Mouse (Mus musculus) intestine, postnatal 0 days (tissue): ENCODE measurements around the gene Syt16. TPM values are rescaled to one million over a fixed set of nuclear protein-coding genes. Genes with fewer than 3 reads are reported as not detected.

Experiments
- ATAC-seq: fragments of 200-750 bp; cut with Nextera tagmentation; 2 replicates; pipeline ENCODE4 v1.8.0; 2017; ENCODE audit warnings: mild to moderate bottlenecking, moderate TSS enrichment, moderate library complexity
- H3K27ac ChIP-seq: fragments of 300-500 bp; sonication (generic); 2 replicates; pipeline ENCODE4 v1.5.1; 2014; ENCODE audit warnings: mild to moderate bottlenecking, low read depth, low read length, moderate library complexity
- H3K27me3 ChIP-seq: fragments of 300-500 bp; sonication (generic); replicated peaks from 2 replicates; pipeline ENCODE4 v1.6.1; 2014; ENCODE audit warnings: low read length, mixed read lengths; ENCODE audit not compliant: control insufficient read depth, insufficient read depth
- H3K36me3 ChIP-seq: fragments of 300-500 bp; sonication (generic); 2 replicates; pipeline ENCODE4 v1.6.1; 2014; ENCODE audit warnings: mild to moderate bottlenecking, moderate library complexity; ENCODE audit not compliant: control insufficient read depth, insufficient read depth
- H3K4me1 ChIP-seq: fragments of 300-500 bp; sonication (generic); replicated peaks from 2 replicates; pipeline ENCODE4 v1.6.1; 2014; ENCODE audit warnings: antibody characterized with exemption, low read length, mixed read lengths; ENCODE audit not compliant: control insufficient read depth, insufficient read depth
- H3K4me2 ChIP-seq: fragments of 300-500 bp; sonication (generic); replicated peaks from 2 replicates; pipeline ENCODE4 v1.6.1; 2014; ENCODE audit warnings: low read depth, mild to moderate bottlenecking, moderate library complexity
- H3K4me3 ChIP-seq: fragments of 300-500 bp; sonication (generic); 2 replicates; pipeline ENCODE4 v1.5.1; 2014; ENCODE audit warnings: low read depth, low read length
- H3K9ac ChIP-seq: fragments of 300-500 bp; sonication (generic); 2 replicates; pipeline ENCODE4 v1.6.1; 2014; ENCODE audit warnings: mild to moderate bottlenecking, low read depth, low read length
- H3K9me3 ChIP-seq: fragments of 300-500 bp; sonication (generic); 2 replicates; pipeline ENCODE4 v1.6.1; 2016; ENCODE audit warnings: mixed run types; ENCODE audit not compliant: control insufficient read depth
- CTCF ChIP-seq: sonication (generic); IDR thresholded peaks from 2 replicates; pipeline ENCODE4 v1.5.1; 2016; ENCODE audit warnings: low read depth, mild to moderate bottlenecking, control low read depth, antibody characterized with exemption, moderate library complexity
- WGBS: fragments of 180-500 bp; shearing (Covaris S2); extraction: QIAGEN DNeasy Blood & Tissue Kit; methylation state at CpG from one replicate; pipeline ENCODE4 v1.1.7; 2014; 5-methylcytosine and 5-hydroxymethylcytosine counted together
- polyA plus RNA-seq: library from polyadenylated mRNA; unstranded; fragments of >200 nt; fragmentation: Nextera tagmentation; extraction: Ambion mirVana; gene quantifications from 2 replicates; pipeline ENCODE4 v1.2.1, GENCODE M21; 2015

The Syt16 gene
- polyA plus RNA-seq, 1 experiment from 2014 or later, result 1.2 TPM

DNA sequence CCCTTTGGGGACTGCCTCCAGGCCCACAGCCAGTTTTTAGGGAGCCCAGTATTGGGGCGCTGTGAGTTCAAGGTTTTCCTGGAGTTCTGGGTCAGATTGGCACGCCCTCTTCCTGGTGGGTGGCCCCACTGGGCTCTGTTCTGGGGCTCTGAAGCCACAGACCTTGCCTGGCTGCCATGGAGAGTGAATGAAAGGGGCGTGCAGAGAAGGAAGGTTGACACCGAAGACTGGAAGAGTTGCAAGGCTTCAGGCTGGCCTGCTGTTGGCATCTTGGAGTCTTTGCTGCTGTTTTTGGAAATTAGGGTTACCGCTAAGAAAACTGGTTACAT, 631 bp downstream of the Syt16 start:
- ATAC-seq, result no peak
- no peaks in the 10 kb centered on the region for H3K36me3 ChIP-seq
- 53% methylated on average over 5 of the region's 5 CpGs for WGBS

DNA sequence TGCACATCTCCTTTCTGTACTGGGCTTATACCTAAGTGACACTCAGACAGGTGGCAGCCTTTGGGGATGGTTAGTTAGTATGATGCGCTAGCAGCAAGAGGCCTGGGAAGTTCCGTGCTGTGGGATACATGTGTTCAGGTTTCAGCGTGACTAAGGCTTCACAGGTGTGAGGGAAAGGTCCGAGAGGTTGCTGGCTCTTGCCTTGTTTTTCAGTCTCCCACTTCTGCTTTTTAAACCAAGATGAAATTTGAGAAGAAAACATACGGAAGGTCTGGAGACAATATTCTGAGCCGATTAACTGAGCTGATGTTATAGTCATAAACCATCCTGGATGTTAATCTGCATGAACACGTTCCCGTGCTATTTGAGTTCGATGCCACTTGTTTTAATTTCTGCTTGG, 5.0 kb downstream of the Syt16 start:
- no peak overlapping the region for H3K9ac ChIP-seq
- no peak overlapping the region for H3K4me3 ChIP-seq
- H3K4me1 ChIP-seq, result no peaks in the 10 kb centered on the region
- peaks cover 16% of the 10 kb centered on the region for H3K27me3 ChIP-seq
- no peak for ATAC-seq
- no peaks in the 10 kb centered on the region for H3K36me3 ChIP-seq
- 89% methylated on average over 9 of the region's 9 CpGs for WGBS
- TF ChIP-seq CTCF, result no peak
- no peaks in the 10 kb centered on the region for H3K9me3 ChIP-seq
- no peak overlapping the region for H3K27ac ChIP-seq
- no peak overlapping the region for H3K4me2 ChIP-seq

More for the DNA sequence above, 631 bp downstream of the Syt16 start:
- H3K27ac ChIP-seq, result no peak overlapping the region
- H3K4me2 ChIP-seq, result peak overlapping the region; percentile 74
- no peaks in the 10 kb centered on the region for H3K4me1 ChIP-seq
- H3K9me3 ChIP-seq, result no peaks in the 10 kb centered on the region
- H3K27me3 ChIP-seq, result peaks cover 28% of the 10 kb centered on the region
- H3K4me3 ChIP-seq, result peak overlapping the region; percentile 47
- TF ChIP-seq CTCF, result no peak
- H3K9ac ChIP-seq, result no peak overlapping the region

DNA sequence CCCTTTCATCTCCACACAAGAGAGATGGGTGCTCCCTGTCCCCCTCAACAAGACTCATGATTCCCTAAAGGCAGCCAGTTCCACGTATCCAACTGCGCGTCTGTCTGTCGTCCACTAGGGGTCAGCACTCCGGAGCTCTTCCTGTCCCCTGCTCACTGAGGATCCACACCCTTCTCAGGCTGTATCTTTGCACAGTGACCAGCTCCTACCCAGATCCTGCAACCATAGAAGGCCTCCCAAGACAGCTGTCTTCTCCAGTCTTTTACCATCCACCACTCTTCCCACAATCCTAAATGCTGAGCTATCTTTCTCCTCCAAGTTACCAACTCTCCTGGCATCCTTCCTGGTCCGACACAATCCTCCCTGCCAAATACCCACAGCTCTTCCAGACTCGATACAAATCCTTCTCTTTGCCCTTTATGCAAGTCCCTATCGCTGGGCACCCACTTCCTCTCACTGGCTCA, 12.0 kb downstream of the Syt16 start:
- Histone ChIP-seq H3K27me3 (no peaks in the 10 kb centered on the region), H3K4me2 (no peak overlapping the region), H3K27ac (no peak overlapping the region), H3K9me3 (no peaks in the 10 kb centered on the region), H3K4me1 (no peaks in the 10 kb centered on the region), H3K9ac (no peak overlapping the region), H3K36me3 (no peaks in the 10 kb centered on the region), H3K4me3 (no peak overlapping the region)
- WGBS, result 24% methylated on average over 8 of the region's 8 CpGs
- peak; percentile 90 for TF ChIP-seq CTCF
- 0 out of 2 replicates have a peak, but pooled peaks have one; percentile 16 for ATAC-seq

DNA sequence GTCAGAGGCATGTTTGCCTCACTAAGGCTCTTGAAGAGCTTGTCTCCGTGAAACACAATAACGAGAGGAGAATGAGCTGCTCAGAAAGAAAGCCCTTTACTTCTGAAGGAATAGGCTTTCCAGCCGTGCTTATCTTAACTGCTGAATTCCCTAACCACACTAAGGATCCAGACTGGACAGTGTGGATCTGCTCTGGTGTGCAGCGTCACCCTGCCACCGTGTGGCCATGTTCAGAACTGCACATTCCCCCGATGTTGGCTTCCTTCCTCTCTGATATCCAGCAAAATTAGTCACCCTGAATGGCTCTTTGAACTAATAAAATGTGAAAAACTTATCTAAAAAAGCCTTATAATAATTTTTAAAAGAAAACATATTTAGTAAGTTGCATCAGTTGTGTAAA, 16.3 kb downstream of the Syt16 start:
- H3K9ac ChIP-seq, result no peak overlapping the region
- H3K27me3 ChIP-seq, result no peaks in the 10 kb centered on the region
- no peaks in the 10 kb centered on the region for H3K36me3 ChIP-seq
- H3K4me1 ChIP-seq, result no peaks in the 10 kb centered on the region
- TF ChIP-seq CTCF, result peak; percentile 96
- H3K27ac ChIP-seq, result no peak overlapping the region
- no peak overlapping the region for H3K4me3 ChIP-seq
- H3K9me3 ChIP-seq, result no peaks in the 10 kb centered on the region
- ATAC-seq, result no peak
- peak overlapping the region; percentile 27; the same call in 1 of the 2 replicates for H3K4me2 ChIP-seq
- WGBS, result 1% methylated on average over 6 of the region's 6 CpGs

DNA sequence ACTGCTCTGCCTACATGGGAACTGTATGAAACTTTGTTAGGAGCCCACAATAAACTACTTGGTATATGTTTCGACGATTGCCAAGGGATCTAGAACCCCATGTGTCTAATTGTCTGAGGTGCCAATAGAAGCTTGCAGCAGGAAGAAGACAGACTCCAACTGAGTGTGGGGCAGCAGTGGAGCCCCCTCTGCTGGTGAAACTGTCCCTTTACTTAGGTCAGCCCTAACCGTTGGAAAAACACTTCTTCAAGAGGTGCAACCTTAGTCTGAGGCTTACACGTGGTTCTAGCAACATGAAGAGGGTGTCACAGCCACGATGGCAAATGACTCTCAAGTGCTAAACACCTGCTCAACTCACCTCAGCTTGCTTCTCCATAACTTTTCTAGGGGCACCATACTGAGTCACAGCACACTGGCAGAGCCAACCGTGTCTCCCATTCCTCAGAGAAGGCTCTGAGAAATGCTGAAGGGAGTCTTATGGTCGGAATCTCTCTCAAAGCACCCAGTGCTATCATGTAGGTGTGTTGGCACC, 17.3 kb downstream of the Syt16 start:
- WGBS, result 54% methylated on average over 7 of the region's 7 CpGs
- Histone ChIP-seq H3K9me3 (no peaks in the 10 kb centered on the region), H3K36me3 (no peaks in the 10 kb centered on the region), H3K4me3 (no peak overlapping the region), H3K4me2 (no peak overlapping the region), H3K27me3 (no peaks in the 10 kb centered on the region), H3K4me1 (no peaks in the 10 kb centered on the region), H3K27ac (no peak overlapping the region), H3K9ac (no peak overlapping the region)
- ATAC-seq, result no peak
- TF ChIP-seq CTCF, result peak; percentile 63

DNA sequence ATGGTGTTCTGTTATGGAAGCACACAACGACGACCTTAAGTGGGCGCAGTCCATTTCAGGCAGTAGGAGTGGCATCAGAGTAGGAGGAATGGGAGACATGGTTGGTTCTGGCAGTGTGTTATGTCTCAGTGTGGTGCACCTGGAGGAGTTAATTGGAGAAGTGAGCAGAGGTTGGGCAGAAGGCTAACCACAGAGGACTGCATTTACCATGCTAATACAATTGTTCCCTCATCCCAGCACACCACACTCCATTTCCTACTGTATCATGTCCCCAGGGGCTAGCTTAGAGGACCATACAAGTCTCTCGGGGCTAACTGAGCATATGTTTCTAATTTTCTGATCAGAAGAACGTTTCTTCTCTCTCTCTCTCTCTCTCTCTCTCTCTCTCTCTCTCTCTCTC, 18.0 kb downstream of the Syt16 start:
- H3K27me3 ChIP-seq, result no peaks in the 10 kb centered on the region
- H3K4me3 ChIP-seq, result no peak overlapping the region
- TF ChIP-seq CTCF, result no peak
- ATAC-seq, result no peak
- H3K27ac ChIP-seq, result no peak overlapping the region
- no peak overlapping the region for H3K9ac ChIP-seq
- H3K9me3 ChIP-seq, result no peaks in the 10 kb centered on the region
- H3K36me3 ChIP-seq, result no peaks in the 10 kb centered on the region
- H3K4me2 ChIP-seq, result no peak overlapping the region
- no peaks in the 10 kb centered on the region for H3K4me1 ChIP-seq
- WGBS, result 75% methylated on average over 5 of the region's 5 CpGs

DNA sequence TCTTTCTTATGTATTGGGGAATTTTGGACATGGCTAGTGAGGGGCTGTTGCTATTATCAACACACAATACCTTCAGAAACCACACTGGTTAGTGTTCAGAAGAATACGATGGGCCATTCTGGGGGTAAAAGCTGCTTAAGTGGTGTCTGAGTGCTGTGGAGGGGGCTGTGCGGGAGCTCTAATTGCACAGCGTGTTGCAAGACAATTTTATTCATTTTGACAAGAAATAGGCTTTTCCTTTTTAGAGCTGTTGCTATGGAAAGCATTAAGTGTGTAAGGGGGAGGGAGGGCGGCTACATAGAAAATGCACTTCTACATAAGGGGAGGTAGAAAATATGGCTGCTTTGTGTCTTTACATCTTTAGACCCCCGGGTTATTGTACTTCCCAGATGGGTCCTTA, 25.8 kb downstream of the Syt16 start:
- no peak for TF ChIP-seq CTCF
- no peak overlapping the region for H3K4me2 ChIP-seq
- H3K27ac ChIP-seq, result no peak overlapping the region
- ATAC-seq, result no peak
- H3K9me3 ChIP-seq, result no peaks in the 10 kb centered on the region
- H3K9ac ChIP-seq, result no peak overlapping the region
- H3K4me1 ChIP-seq, result no peaks in the 10 kb centered on the region
- no peaks in the 10 kb centered on the region for H3K36me3 ChIP-seq
- H3K4me3 ChIP-seq, result no peak overlapping the region
- no peaks in the 10 kb centered on the region for H3K27me3 ChIP-seq
- 84% methylated on average over 5 of the region's 5 CpGs for WGBS
